Mouse (Mus musculus) small intestine, adult 2 months (tissue): Measurements from ENCODE around the gene Phactr2. TPM values are rescaled to one million over a fixed set of nuclear protein-coding genes. Genes with fewer than 3 reads are reported as not detected.

Experiments used
- H3K27ac ChIP-seq: fragments of 200-500 bp; 2 replicates; pipeline ENCODE4 v1.5.1; 2012; ENCODE audit warnings: low read depth, low read length, control low read depth, inconsistent platforms; ENCODE audit not compliant: insufficient read depth
- H3K27me3 ChIP-seq: fragments of 200-500 bp; 2 replicates; pipeline ENCODE4 v1.6.1; 2012; ENCODE audit warnings: mild to moderate bottlenecking, moderate library complexity, low read length, inconsistent platforms; ENCODE audit not compliant: control insufficient read depth, insufficient read depth
- H3K36me3 ChIP-seq: fragments of 200-500 bp; 2 replicates; pipeline ENCODE4 v1.6.1; 2012; ENCODE audit warnings: mild to moderate bottlenecking, low read length, control low read depth, inconsistent platforms; ENCODE audit not compliant: control insufficient read depth, insufficient read depth
- H3K4me1 ChIP-seq: fragments of 200-500 bp; 2 replicates; pipeline ENCODE4 v1.6.1; 2012; ENCODE audit warnings: low read length, inconsistent platforms, mixed read lengths; ENCODE audit not compliant: control insufficient read depth, insufficient read depth, insufficient read length
- H3K4me3 ChIP-seq: fragments of 200-500 bp; 2 replicates; pipeline ENCODE4 v1.5.1; 2012; ENCODE audit warnings: low read depth, mild to moderate bottlenecking, control low read depth, inconsistent platforms, low read length, moderate library complexity
- CTCF ChIP-seq: fragments of 200-500 bp; IDR thresholded peaks from 2 replicates; pipeline ENCODE4 v1.5.1; 2012; ENCODE audit warnings: low read depth, mild to moderate bottlenecking, control low read depth, inconsistent platforms, low read length, moderate library complexity, mixed read lengths; ENCODE audit not compliant: insufficient replicate concordance, insufficient read length; ENCODE audit errors: extremely low read depth
- POLR2A ChIP-seq: fragments of 200-500 bp; IDR thresholded peaks from 2 replicates; pipeline ENCODE4 v1.6.1; 2012; ENCODE audit warnings: low read depth, mild to moderate bottlenecking, control low read depth, inconsistent platforms, low read length, moderate library complexity
- WGBS: fragments of 180-500 bp; shearing (Covaris S2); methylation state at CpG from one replicate; pipeline ENCODE4 v1.1.7; 2018; 5-methylcytosine and 5-hydroxymethylcytosine counted together
- polyA plus RNA-seq: library from polyadenylated mRNA; depleted of rRNA; stranded (reverse); fragments of >200 nt; gene quantifications from 2 replicates; pipeline ENCODE4 v1.2.3, GENCODE M21; 2012

The Phactr2 gene
- polyA plus RNA-seq, 1 experiment: 4.5 TPM

- Histone ChIP-seq H3K27ac (no peak overlapping the region), H3K4me1 (no peaks in the 10 kb centered on the region), H3K4me3 (no peak overlapping the region), H3K27me3 (no peaks in the 10 kb centered on the region), H3K36me3 (no peaks in the 10 kb centered on the region)
- TF ChIP-seq POLR2A: no peak
- WGBS: 67% methylated on average over 17 of the region's 17 CpGs
Observed at GRCm38 (mm10) chr10:13424508-13424907, 49.7 kb downstream of the Phactr2 start.

GRCm38 (mm10) chr10:13424015-13424414 lies 50.2 kb downstream of the Phactr2 start:
- Histone ChIP-seq H3K27me3 (no peaks in the 10 kb centered on the region), H3K4me3 (no peak overlapping the region), H3K36me3 (no peaks in the 10 kb centered on the region), H3K27ac (no peak overlapping the region), H3K4me1 (no peaks in the 10 kb centered on the region)
- TF ChIP-seq CTCF (no peak), POLR2A (no peak)
- 92% methylated on average over 10 of the region's 10 CpGs for WGBS

- no peak overlapping the region for H3K4me3 ChIP-seq
- no peak for TF ChIP-seq POLR2A
- TF ChIP-seq CTCF: no peak
- H3K4me1 ChIP-seq: no peaks in the 10 kb centered on the region
- H3K27me3 ChIP-seq: no peaks in the 10 kb centered on the region
- H3K27ac ChIP-seq: no peak overlapping the region
- no peaks in the 10 kb centered on the region for H3K36me3 ChIP-seq
- 87% methylated on average over 9 of the region's 9 CpGs for WGBS
Observed at GRCm38 (mm10) chr10:13422121-13422520, 52.1 kb downstream of the Phactr2 start.

GRCm38 (mm10) chr10:13419246-13419645 lies 55.0 kb downstream of the Phactr2 start:
- no peaks in the 10 kb centered on the region for H3K27me3 ChIP-seq
- 43% methylated on average over 4 of the region's 4 CpGs for WGBS
- no peaks in the 10 kb centered on the region for H3K4me1 ChIP-seq
- H3K4me3 ChIP-seq: no peak overlapping the region
- TF ChIP-seq CTCF (no peak), POLR2A (no peak)
- H3K36me3 ChIP-seq: no peaks in the 10 kb centered on the region
- no peak overlapping the region for H3K27ac ChIP-seq

- 84% methylated on average over 8 of the region's 8 CpGs for WGBS
- TF ChIP-seq POLR2A: no peak
- TF ChIP-seq CTCF: no peak
- no peaks in the 10 kb centered on the region for H3K4me1 ChIP-seq
- no peaks in the 10 kb centered on the region for H3K27me3 ChIP-seq
- no peak overlapping the region for H3K27ac ChIP-seq
- no peak overlapping the region for H3K4me3 ChIP-seq
- H3K36me3 ChIP-seq: no peaks in the 10 kb centered on the region
Observed at GRCm38 (mm10) chr10:13415489-13416104, 58.6 kb downstream of the Phactr2 start.

GRCm38 (mm10) chr10:13412202-13412923 lies 61.8 kb downstream of the Phactr2 start:
- TF ChIP-seq CTCF (no peak), POLR2A (no peak)
- H3K4me1 ChIP-seq: no peaks in the 10 kb centered on the region
- no peak overlapping the region for H3K27ac ChIP-seq
- 88% methylated on average over 19 of the region's 19 CpGs for WGBS
- no peak overlapping the region for H3K4me3 ChIP-seq
- H3K36me3 ChIP-seq: no peaks in the 10 kb centered on the region
- H3K27me3 ChIP-seq: no peaks in the 10 kb centered on the region

- Histone ChIP-seq H3K36me3 (no peaks in the 10 kb centered on the region), H3K4me3 (no peak overlapping the region), H3K27ac (no peak overlapping the region), H3K27me3 (no peaks in the 10 kb centered on the region), H3K4me1 (no peaks in the 10 kb centered on the region)
- 83% methylated on average over 3 of the region's 3 CpGs for WGBS
- TF ChIP-seq CTCF: no peak
Observed at GRCm38 (mm10) chr10:13411056-13411455, 63.2 kb downstream of the Phactr2 start.
